Mouse (Mus musculus) midbrain, postnatal 0 days (tissue): Measurements from ENCODE around the gene Zc3h18. TPM values are rescaled to one million over a fixed set of nuclear protein-coding genes. Genes with fewer than 3 reads are reported as not detected.

Source experiments
- ATAC-seq: fragments of 200-750 bp; cut with Nextera tagmentation; 2 replicates; pipeline ENCODE4 v1.8.0; 2017; ENCODE audit warnings: moderate number of reproducible peaks, mild to moderate bottlenecking, moderate TSS enrichment, moderate library complexity; ENCODE audit not compliant: low FRiP score
- DNase-seq: peaks from one replicate; pipeline ENCODE4 v3.0.0-alpha.2; 2015; ENCODE audit warnings: low spot score
- H3K27ac ChIP-seq: fragments of 300-500 bp; sonication (generic); 2 replicates; pipeline ENCODE4 v1.5.1; 2014; ENCODE audit warnings: low read depth, mild to moderate bottlenecking, low read length, mixed read lengths
- H3K27me3 ChIP-seq: fragments of 300-500 bp; sonication (generic); 2 replicates; pipeline ENCODE4 v1.6.1; 2014; ENCODE audit warnings: low read length, control low read depth, mixed read lengths; ENCODE audit not compliant: insufficient read depth
- H3K36me3 ChIP-seq: fragments of 300-500 bp; sonication (generic); 2 replicates; pipeline ENCODE4 v1.6.1; 2014; ENCODE audit warnings: low read length, control low read depth, mixed read lengths; ENCODE audit not compliant: insufficient read depth
- H3K4me1 ChIP-seq: fragments of 300-500 bp; sonication (generic); 2 replicates; pipeline ENCODE4 v1.6.1; 2014; ENCODE audit warnings: mild to moderate bottlenecking, control low read depth, antibody characterized with exemption, low read length, mixed read lengths; ENCODE audit not compliant: insufficient read depth
- H3K4me2 ChIP-seq: fragments of 300-500 bp; sonication (generic); 2 replicates; pipeline ENCODE4 v1.6.1; 2014; ENCODE audit warnings: low read depth, mild to moderate bottlenecking, low read length, mixed read lengths; ENCODE audit not compliant: poor library complexity, severe bottlenecking
- H3K4me3 ChIP-seq: fragments of 300-500 bp; sonication (generic); 2 replicates; pipeline ENCODE4 v1.5.1; 2014; ENCODE audit warnings: low read depth, mild to moderate bottlenecking, low read length, moderate library complexity
- H3K9ac ChIP-seq: fragments of 300-500 bp; sonication (generic); replicated peaks from 2 replicates; pipeline ENCODE4 v1.6.1; 2014; ENCODE audit warnings: mild to moderate bottlenecking, low read length, moderate library complexity, mixed read lengths; ENCODE audit not compliant: poor library complexity, severe bottlenecking
- H3K9me3 ChIP-seq: fragments of 300-500 bp; sonication (generic); 2 replicates; pipeline ENCODE4 v1.6.1; 2016; ENCODE audit warnings: low read length, control low read depth
- CTCF ChIP-seq: IDR thresholded peaks from 2 replicates; pipeline ENCODE4 v1.5.1; 2016; ENCODE audit warnings: antibody characterized with exemption, mild to moderate bottlenecking
- WGBS: fragments of 180-500 bp; shearing (Covaris S2); extraction: QIAGEN DNeasy Blood & Tissue Kit; methylation state at CpG from one replicate; pipeline ENCODE4 v1.1.7; 2014; 5-methylcytosine and 5-hydroxymethylcytosine counted together
- polyA plus RNA-seq: library from polyadenylated mRNA; unstranded; fragments of >200 nt; fragmentation: Nextera tagmentation; extraction: Ambion mirVana; gene quantifications from 2 replicates; pipeline ENCODE4 v1.2.1, GENCODE M21; 2015
- total RNA-seq: library from RNA; depleted of rRNA; stranded (reverse); fragments of >200 nt; gene quantifications from 2 replicates; pipeline ENCODE4 v1.2.3, GENCODE M21; 2014

Gene Zc3h18
- total and polyA plus RNA-seq, 2 experiments from 2014 or later, result 25.0 to 29.4 TPM

DNA sequence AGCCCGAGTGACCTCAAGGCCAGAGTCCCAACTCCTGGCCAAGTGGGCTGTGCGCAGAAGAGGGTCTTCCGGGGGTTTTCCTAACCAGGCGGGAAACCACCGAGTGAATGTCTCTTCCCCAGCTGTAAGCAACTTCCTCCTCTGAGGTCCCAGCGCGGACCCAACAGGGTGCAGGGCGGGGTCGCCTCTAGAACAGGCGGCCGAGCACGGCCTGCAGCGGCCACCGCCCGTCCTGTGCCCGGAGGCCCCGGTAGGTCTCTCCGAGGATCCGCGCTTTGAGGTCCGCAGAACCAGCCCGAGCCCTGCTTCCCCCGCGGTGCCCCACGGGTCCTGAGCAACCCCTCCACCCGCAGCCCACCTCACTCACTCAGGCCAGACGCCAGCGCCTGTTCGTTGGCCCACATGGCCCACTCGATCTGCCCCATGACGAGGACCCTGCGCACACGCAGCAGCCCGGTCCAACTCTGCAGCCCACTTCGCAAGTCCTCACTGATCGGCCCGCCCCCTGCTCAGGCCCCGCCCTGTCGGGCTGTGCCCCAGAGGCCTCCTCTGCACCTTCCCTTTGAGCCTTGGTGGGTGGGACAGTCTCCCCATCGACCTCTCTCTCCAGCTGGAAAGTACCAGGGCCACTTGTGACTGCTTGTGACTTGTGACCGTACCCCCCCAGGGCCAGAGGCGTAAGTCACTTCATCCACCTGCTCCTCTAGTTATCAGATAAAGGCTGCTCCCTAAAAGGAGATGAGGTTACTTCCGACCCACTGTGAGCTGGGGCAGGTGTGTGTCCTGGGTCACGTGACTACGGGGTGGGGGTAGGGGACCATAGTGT lies 56.2 kb downstream of the Zc3h18 start, which contains the start of gene Cyba:
Cyba (minus strand) TSS at position 488 of the 826 bp plus-strand sequence.
- Histone ChIP-seq H3K4me2 (peak within 1 kb of the TSS; percentile 40), H3K4me1 (no peaks in the 10 kb centered on the region), H3K27me3 (no peaks in the 10 kb centered on the region), H3K9ac (0 out of 2 replicates have a peak within 1 kb of the TSS, but pooled peaks have one; percentile 24), H3K36me3 (peaks cover 33% of the 10 kb centered on the region), H3K27ac (no peak within 1 kb of the TSS), H3K9me3 (no peaks in the 10 kb centered on the region), H3K4me3 (peak within 1 kb of the TSS; percentile 17; the same call in 1 of the 2 replicates)
- 8% methylated on average over 41 of the region's 45 CpGs for WGBS
- TF ChIP-seq CTCF, result no peak
- DNase-seq (peak; percentile 17), ATAC-seq (peak; percentile 61; the same call in 1 of the 2 replicates)

DNA sequence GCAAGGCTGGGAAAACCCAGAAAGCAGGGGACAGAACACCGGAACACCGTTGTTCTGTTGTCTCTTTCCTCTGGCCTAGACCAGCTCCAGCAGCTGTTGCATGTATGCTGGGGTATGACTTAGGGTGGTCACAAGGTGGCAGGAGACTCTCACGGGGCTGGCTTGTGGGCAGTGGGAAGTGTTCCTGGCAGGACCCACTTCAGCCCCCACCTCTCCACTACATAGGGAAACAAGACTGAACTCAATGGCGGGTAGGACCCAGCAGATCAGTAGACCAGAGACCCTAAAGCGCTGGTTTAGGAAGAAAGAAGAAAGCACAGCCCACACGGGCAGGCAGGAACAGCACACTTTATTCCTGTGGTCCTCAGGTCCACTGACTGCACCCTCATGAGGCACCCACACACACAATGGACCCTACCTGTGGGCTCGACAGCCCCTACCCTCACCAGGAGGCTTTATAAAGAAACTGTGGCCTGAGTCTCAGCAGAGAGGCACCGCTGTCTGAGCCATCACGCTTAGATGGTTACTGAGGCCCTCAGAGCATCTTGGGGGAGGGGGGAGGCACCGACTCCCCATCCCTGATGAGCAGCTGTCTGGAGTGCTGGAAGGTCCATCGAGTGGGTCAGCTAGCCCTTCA lies 57.0 kb downstream of the Zc3h18 start:
- H3K36me3 ChIP-seq, result peaks cover 39% of the 10 kb centered on the region
- no peak overlapping the region for H3K4me3 ChIP-seq
- H3K27ac ChIP-seq, result no peak overlapping the region
- H3K9me3 ChIP-seq, result no peaks in the 10 kb centered on the region
- no peak overlapping the region for H3K4me2 ChIP-seq
- H3K4me1 ChIP-seq, result no peaks in the 10 kb centered on the region
- TF ChIP-seq CTCF, result peak; percentile 42
- DNase-seq (no peak), ATAC-seq (peak; percentile 11; the same call in 1 of the 2 replicates)
- whole genome bisulfite sequencing, result 71% methylated on average over 11 of the region's 11 CpGs
- no peak overlapping the region for H3K9ac ChIP-seq
- no peaks in the 10 kb centered on the region for H3K27me3 ChIP-seq

DNA sequence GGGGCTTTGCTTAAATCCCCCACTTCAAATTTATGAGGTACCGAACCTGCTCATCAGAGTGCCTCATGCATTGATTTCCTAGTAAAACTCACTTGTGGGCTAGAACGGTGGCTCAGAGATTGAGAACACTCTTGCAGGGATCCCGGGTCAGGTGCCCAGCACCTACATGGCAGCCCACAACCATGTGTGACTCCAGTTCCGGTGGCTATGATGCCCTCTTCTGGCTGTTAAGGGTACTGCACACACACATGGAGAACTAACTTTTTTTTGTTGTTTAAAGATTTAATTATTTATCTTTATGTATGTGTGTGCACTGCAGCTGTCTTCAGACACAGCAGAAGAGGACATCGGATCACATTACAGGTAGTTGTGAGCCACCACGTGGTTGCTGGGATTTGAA lies 59.0 kb downstream of the Zc3h18 start:
- no peaks in the 10 kb centered on the region for H3K4me1 ChIP-seq
- no peak overlapping the region for H3K9ac ChIP-seq
- peak; percentile 64 for TF ChIP-seq CTCF
- no peak overlapping the region for H3K27ac ChIP-seq
- WGBS, result 93% methylated on average over 6 of the region's 6 CpGs
- no peak overlapping the region for H3K4me3 ChIP-seq
- DNase-seq (no peak), ATAC-seq (no peak)
- H3K36me3 ChIP-seq, result peaks cover 48% of the 10 kb centered on the region
- H3K9me3 ChIP-seq, result no peaks in the 10 kb centered on the region
- H3K27me3 ChIP-seq, result no peaks in the 10 kb centered on the region
- no peak overlapping the region for H3K4me2 ChIP-seq

DNA sequence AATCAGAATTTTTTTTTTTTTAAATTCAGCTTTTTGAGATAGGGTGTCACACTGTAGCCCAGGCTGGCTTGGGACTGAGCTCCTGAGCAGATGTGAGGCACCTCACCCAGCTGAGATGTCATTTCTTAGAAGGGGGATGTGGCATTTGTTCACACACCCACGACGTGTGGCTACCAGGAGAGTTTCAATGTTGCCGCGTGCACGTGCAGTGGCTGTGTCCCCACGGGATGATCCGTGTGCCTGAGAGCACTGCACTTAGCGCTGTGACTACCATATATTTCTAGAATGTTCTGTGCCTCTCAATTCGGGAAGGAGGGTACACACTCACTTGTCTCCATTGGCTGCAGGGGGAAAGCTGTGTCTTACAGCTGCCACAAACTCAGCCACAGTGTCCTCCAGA lies 59.7 kb downstream of the Zc3h18 start:
- no peak overlapping the region for H3K27ac ChIP-seq
- no peak overlapping the region for H3K4me2 ChIP-seq
- no peaks in the 10 kb centered on the region for H3K9me3 ChIP-seq
- no peak for TF ChIP-seq CTCF
- no peaks in the 10 kb centered on the region for H3K4me1 ChIP-seq
- peaks cover 48% of the 10 kb centered on the region for H3K36me3 ChIP-seq
- no peaks in the 10 kb centered on the region for H3K27me3 ChIP-seq
- H3K4me3 ChIP-seq, result no peak overlapping the region
- WGBS, result 97% methylated on average over 9 of the region's 9 CpGs
- H3K9ac ChIP-seq, result no peak overlapping the region
- no peak for ATAC-seq
- no peak for DNase-seq

DNA sequence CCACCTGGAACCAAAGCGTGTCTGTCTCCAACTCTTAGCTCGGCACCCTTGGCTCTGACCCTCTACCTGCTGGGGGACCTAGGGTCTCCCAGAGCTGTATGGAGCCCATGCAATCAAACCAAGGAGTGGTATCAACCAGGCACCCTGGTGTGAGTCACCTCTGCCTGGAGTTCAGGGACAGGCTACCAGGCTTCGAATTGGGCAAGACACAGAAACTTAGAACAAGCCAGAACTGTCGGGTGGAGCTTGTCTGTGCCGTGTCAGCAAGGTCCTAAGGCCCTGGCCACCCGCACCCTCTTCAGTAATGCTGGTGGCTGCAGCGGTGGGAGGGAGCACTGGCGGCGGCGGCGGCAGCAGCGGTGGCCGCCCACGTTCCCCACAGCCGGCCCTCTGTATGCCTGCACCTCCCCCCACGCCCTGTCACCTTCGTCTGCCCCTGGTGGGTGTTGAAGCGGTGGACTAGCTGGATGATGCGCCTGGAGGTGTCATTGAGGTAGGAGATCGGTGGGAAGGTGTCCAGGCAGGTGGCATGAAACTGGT lies 60.2 kb downstream of the Zc3h18 start:
- TF ChIP-seq CTCF, result no peak
- no peaks in the 10 kb centered on the region for H3K27me3 ChIP-seq
- no peak overlapping the region for H3K4me3 ChIP-seq
- no peak overlapping the region for H3K9ac ChIP-seq
- 90% methylated on average over 20 of the region's 20 CpGs for WGBS
- H3K4me2 ChIP-seq, result no peak overlapping the region
- no peaks in the 10 kb centered on the region for H3K9me3 ChIP-seq
- DNase-seq, result no peak
- ATAC-seq, result no peak
- H3K27ac ChIP-seq, result no peak overlapping the region
- H3K36me3 ChIP-seq, result peaks cover 48% of the 10 kb centered on the region
- no peaks in the 10 kb centered on the region for H3K4me1 ChIP-seq
